Mouse (Mus musculus) kidney, embryonic 14.5 days (tissue): ENCODE data around the gene 4930564D02Rik. TPM values are rescaled to one million over a fixed set of nuclear protein-coding genes. Genes with fewer than 3 reads are reported as not detected.

Source experiments
- ATAC-seq: fragments of 200-750 bp; cut with Nextera tagmentation; 2 replicates; pipeline ENCODE4 v1.8.0; 2017; ENCODE audit warnings: moderate number of reproducible peaks, mild to moderate bottlenecking, moderate TSS enrichment, moderate library complexity; ENCODE audit not compliant: low FRiP score, low TSS enrichment
- H3K27ac ChIP-seq: fragments of 300-500 bp; sonication (generic); 2 replicates; pipeline ENCODE4 v1.5.1; 2014; ENCODE audit warnings: low read depth, mild to moderate bottlenecking, low read length, moderate library complexity, mixed read lengths
- H3K27me3 ChIP-seq: fragments of 300-500 bp; sonication (generic); 2 replicates; pipeline ENCODE4 v1.6.1; 2014; ENCODE audit warnings: mild to moderate bottlenecking, low read length; ENCODE audit not compliant: control insufficient read depth, insufficient read depth
- H3K36me3 ChIP-seq: fragments of 300-500 bp; sonication (generic); 2 replicates; pipeline ENCODE4 v1.6.1; 2014; ENCODE audit warnings: low read length, mixed read lengths; ENCODE audit not compliant: control insufficient read depth, insufficient read depth
- H3K4me1 ChIP-seq: fragments of 300-500 bp; sonication (generic); 2 replicates; pipeline ENCODE4 v1.6.1; 2014; ENCODE audit warnings: low read length, mixed read lengths; ENCODE audit not compliant: control insufficient read depth, insufficient read depth
- H3K4me2 ChIP-seq: fragments of 300-500 bp; sonication (generic); replicated peaks from 2 replicates; pipeline ENCODE4 v1.6.1; 2014; ENCODE audit warnings: low read depth, mild to moderate bottlenecking, low read length
- H3K4me3 ChIP-seq: fragments of 300-500 bp; sonication (generic); 2 replicates; pipeline ENCODE4 v1.5.1; 2014; ENCODE audit warnings: mild to moderate bottlenecking, low read length
- H3K9ac ChIP-seq: fragments of 300-500 bp; sonication (generic); 2 replicates; pipeline ENCODE4 v1.6.1; 2014; ENCODE audit warnings: low read depth, mild to moderate bottlenecking, low read length, moderate library complexity
- H3K9me3 ChIP-seq: fragments of 300-500 bp; sonication (generic); 2 replicates; pipeline ENCODE4 v1.6.1; 2016; ENCODE audit warnings: low read length; ENCODE audit not compliant: control insufficient read depth
- WGBS: fragments of 180-500 bp; shearing (Covaris S2); extraction: QIAGEN DNeasy Blood & Tissue Kit; methylation state at CpG from one replicate; pipeline ENCODE4 v1.1.7; 2014; 5-methylcytosine and 5-hydroxymethylcytosine counted together
- polyA plus RNA-seq: library from polyadenylated mRNA; unstranded; fragments of >200 nt; fragmentation: Nextera tagmentation; extraction: Ambion mirVana; gene quantifications from 2 replicates; pipeline ENCODE4 v1.2.1, GENCODE M21; 2014

Gene 4930564D02Rik
- polyA plus RNA-seq, 1 experiment from 2014 or later: not detected

- no peaks in the 10 kb centered on the region for H3K4me1 ChIP-seq
- H3K27ac ChIP-seq: no peak overlapping the region
- no peak for ATAC-seq
- no peaks in the 10 kb centered on the region for H3K27me3 ChIP-seq
- H3K4me2 ChIP-seq: no peak overlapping the region
- no peaks in the 10 kb centered on the region for H3K36me3 ChIP-seq
- H3K9ac ChIP-seq: no peak overlapping the region
- no peaks in the 10 kb centered on the region for H3K9me3 ChIP-seq
- no peak overlapping the region for H3K4me3 ChIP-seq
- WGBS: 94% methylated on average over 4 of the region's 4 CpGs
Observed at GRCm38 (mm10) chr3:105113859-105114258, 47.2 kb downstream of the 4930564D02Rik start.

GRCm38 (mm10) chr3:105114269-105114668, 47.6 kb downstream of the 4930564D02Rik start:
- no peaks in the 10 kb centered on the region for H3K9me3 ChIP-seq
- ATAC-seq: peak; percentile 77
- H3K4me3 ChIP-seq: no peak overlapping the region
- H3K27me3 ChIP-seq: no peaks in the 10 kb centered on the region
- no peak overlapping the region for H3K4me2 ChIP-seq
- 13% methylated on average over 2 of the region's 2 CpGs for WGBS
- H3K9ac ChIP-seq: no peak overlapping the region
- H3K36me3 ChIP-seq: no peaks in the 10 kb centered on the region
- H3K27ac ChIP-seq: no peak overlapping the region
- H3K4me1 ChIP-seq: no peaks in the 10 kb centered on the region

- H3K9ac ChIP-seq: no peak overlapping the region
- no peaks in the 10 kb centered on the region for H3K4me1 ChIP-seq
- 85% methylated on average over 4 of the region's 4 CpGs for WGBS
- no peak for ATAC-seq
- no peak overlapping the region for H3K4me2 ChIP-seq
- H3K9me3 ChIP-seq: no peaks in the 10 kb centered on the region
- H3K27ac ChIP-seq: no peak overlapping the region
- H3K36me3 ChIP-seq: no peaks in the 10 kb centered on the region
- no peaks in the 10 kb centered on the region for H3K27me3 ChIP-seq
- no peak overlapping the region for H3K4me3 ChIP-seq
Observed at GRCm38 (mm10) chr3:105116596-105116995, 50.0 kb downstream of the 4930564D02Rik start.

- no peaks in the 10 kb centered on the region for H3K9me3 ChIP-seq
- no peak overlapping the region for H3K4me2 ChIP-seq
- whole genome bisulfite sequencing: 84% methylated on average over 3 of the region's 3 CpGs
- H3K4me3 ChIP-seq: no peak overlapping the region
- no peaks in the 10 kb centered on the region for H3K36me3 ChIP-seq
- no peak overlapping the region for H3K27ac ChIP-seq
- H3K27me3 ChIP-seq: no peaks in the 10 kb centered on the region
- H3K4me1 ChIP-seq: 0 out of 2 replicates have a peak, but pooled peaks cover 3% of the 10 kb centered on the region
- no peak overlapping the region for H3K9ac ChIP-seq
- no peak for ATAC-seq
Observed at GRCm38 (mm10) chr3:105123776-105124175, 57.1 kb downstream of the 4930564D02Rik start.

GRCm38 (mm10) chr3:105127881-105128280, 61.2 kb downstream of the 4930564D02Rik start:
- Histone ChIP-seq H3K4me1 (0 out of 2 replicates have a peak, but pooled peaks cover 3% of the 10 kb centered on the region), H3K27me3 (no peaks in the 10 kb centered on the region), H3K36me3 (no peaks in the 10 kb centered on the region), H3K9me3 (no peaks in the 10 kb centered on the region; the same call in 1 of the 2 replicates), H3K4me2 (no peak overlapping the region), H3K9ac (no peak overlapping the region), H3K27ac (no peak overlapping the region), H3K4me3 (no peak overlapping the region)
- 51% methylated on average over 7 of the region's 7 CpGs for WGBS
- no peak for ATAC-seq

Other genes starting within 250 kb of the 4930564D02Rik start
- gene Mov10, start 248.3 kb upstream of the 4930564D02Rik start, polyA plus RNA-seq: 36.3 and 51.8 TPM in 2 replicates
- gene St7l, start 202.8 kb upstream of the 4930564D02Rik start, polyA plus RNA-seq: 35.7 and 41.1 TPM in 2 replicates
- gene Capza1, start 202.3 kb upstream of the 4930564D02Rik start, polyA plus RNA-seq: 151 and 214 TPM in 2 replicates
- 0.39 and 0.62 TPM in 2 replicates for gene Wnt2b, start 104.9 kb upstream of the 4930564D02Rik start, polyA plus RNA-seq
- gene Cttnbp2nl, start 13.7 kb upstream of the 4930564D02Rik start, polyA plus RNA-seq: 11.5 and 27.4 TPM in 2 replicates